ENCODE assay signal across 8 mouse cellular contexts in the genomic region with DNA sequence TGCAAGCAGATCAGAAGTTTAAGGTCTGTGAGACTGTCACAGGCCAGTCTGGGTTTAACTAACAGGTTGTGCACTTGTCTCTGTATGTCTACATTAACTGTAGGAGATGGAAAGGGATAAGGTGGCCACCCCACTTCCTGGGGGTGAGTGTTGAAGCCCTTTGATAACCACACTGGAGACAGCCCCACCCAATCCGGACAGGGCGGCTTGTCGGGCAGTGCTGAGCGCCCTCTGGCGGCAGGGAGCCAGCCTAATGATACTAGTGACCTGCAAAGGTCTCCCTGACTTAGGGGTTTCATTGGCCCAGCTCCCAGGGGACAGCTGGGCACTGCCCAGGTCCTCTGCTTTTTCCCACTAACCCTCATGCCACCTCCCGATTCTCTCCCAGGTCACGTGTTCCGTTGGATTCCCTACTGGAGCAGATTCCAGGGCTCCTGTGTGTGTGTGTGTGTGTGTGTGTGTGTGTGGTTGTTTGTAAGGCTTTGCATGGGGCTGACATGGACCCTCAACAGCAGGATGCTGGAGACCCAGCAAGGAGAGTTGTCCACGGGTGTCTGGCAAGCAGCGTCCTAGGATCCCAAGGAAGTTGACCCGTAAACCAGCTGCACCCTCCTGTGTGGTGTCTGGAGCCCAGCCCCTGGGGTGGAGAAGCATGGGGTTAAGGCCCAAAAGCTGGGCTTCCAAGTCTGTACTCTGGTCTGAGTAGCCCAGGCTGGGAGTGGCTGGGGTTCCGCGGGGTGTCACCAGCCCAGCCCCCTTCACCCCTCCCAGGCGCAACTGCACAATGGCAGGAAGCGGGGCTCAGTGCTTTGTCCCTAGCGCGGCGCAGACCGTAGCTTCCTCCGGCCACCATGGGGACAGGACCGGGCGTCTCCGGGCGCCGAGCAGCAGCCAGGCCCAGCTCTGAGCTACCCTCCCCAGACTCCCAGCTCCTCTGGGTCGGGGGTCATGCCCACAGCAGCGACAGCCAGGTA. TPM values are rescaled to one million over a fixed set of nuclear protein-coding genes. Genes with fewer than 3 reads are reported as not detected.
DNase-seq lines count a peak whose midpoint lies in the region; ATAC-seq and TF ChIP-seq lines count a peak whose summit lies in the region.

No protein-coding gene starts in this region.

- WGBS in hindbrain, embryonic 14.5 days: 23% methylated on average over 27 of the region's 27 CpGs
- WGBS in midbrain, postnatal 0 days: 29% methylated on average over 27 of the region's 27 CpGs

- peak; percentile 78 for DNase-seq in ovary, postnatal 36 days (ENCODE audit: low spot score)
- DNase-seq in ovary, postnatal 10 days (ENCODE audit: low spot score): no peak
- DNase-seq in cerebellum, adult 8-10 months: peak; percentile 54
- peak; percentile 55 for DNase-seq in forelimb bud, embryonic 11.5 days (ENCODE audit: low read depth, low spot score)
- no peak for DNase-seq in hindbrain, embryonic 14.5 days (ENCODE audit: low spot score)
- peak; percentile 95 for DNase-seq in liver
- DNase-seq in midbrain, postnatal 0 days (ENCODE audit: low spot score): peak; percentile 47
- peak; percentile 46 to 47 for DNase-seq in thymus, adult 18-20 months

- H3K4me3 ChIP-seq in hindbrain, embryonic 14.5 days (replicated peaks; ENCODE audit: low read length): peak overlapping the region; percentile 17
- peak overlapping the region; percentile 10; the same call in 1 of the 2 replicates for H3K4me3 ChIP-seq in midbrain, postnatal 0 days (ENCODE audit: low read depth, low read length)

- H3K36me3 ChIP-seq in hindbrain, embryonic 14.5 days (replicated peaks; ENCODE audit: control insufficient read depth, insufficient read depth): no peaks in the 10 kb centered on the region
- no peaks in the 10 kb centered on the region for H3K36me3 ChIP-seq in midbrain, postnatal 0 days (ENCODE audit: insufficient read depth, low read length)

- H3K9me3 ChIP-seq in hindbrain, embryonic 14.5 days (ENCODE audit: control insufficient read depth, low read length): no peaks in the 10 kb centered on the region
- no peaks in the 10 kb centered on the region for H3K9me3 ChIP-seq in midbrain, postnatal 0 days (ENCODE audit: low read length)

- no peak for ATAC-seq in hindbrain, embryonic 14.5 days (ENCODE audit: low FRiP score)
- ATAC-seq in midbrain, postnatal 0 days (ENCODE audit: low FRiP score): no peak

- peak overlapping the region; percentile 21 for H3K4me2 ChIP-seq in hindbrain, embryonic 14.5 days (replicated peaks)
- H3K4me2 ChIP-seq in midbrain, postnatal 0 days (ENCODE audit: low read depth, low read length, poor library complexity, severe bottlenecking): no peak overlapping the region

- no peaks in the 10 kb centered on the region for H3K27me3 ChIP-seq in hindbrain, embryonic 14.5 days (ENCODE audit: control insufficient read depth, insufficient read depth, low read length)
- no peaks in the 10 kb centered on the region for H3K27me3 ChIP-seq in midbrain, postnatal 0 days (ENCODE audit: insufficient read depth, low read length)

- no peak overlapping the region for H3K9ac ChIP-seq in hindbrain, embryonic 14.5 days
- H3K9ac ChIP-seq in midbrain, postnatal 0 days (replicated peaks; ENCODE audit: low read length, poor library complexity, severe bottlenecking): 0 out of 2 replicates have a peak overlapping the region, but pooled peaks have one; percentile 13

- peaks cover 6% of the 10 kb centered on the region; the same call in 1 of the 2 replicates for H3K4me1 ChIP-seq in hindbrain, embryonic 14.5 days (replicated peaks; ENCODE audit: control insufficient read depth, insufficient read depth, low read length)
- H3K4me1 ChIP-seq in midbrain, postnatal 0 days (ENCODE audit: insufficient read depth, low read length): no peaks in the 10 kb centered on the region

- H3K27ac ChIP-seq in hindbrain, embryonic 14.5 days: peak overlapping the region; percentile 64
- no peak overlapping the region for H3K27ac ChIP-seq in midbrain, postnatal 0 days (ENCODE audit: low read depth, low read length)

- peak; percentile 63 for TF ChIP-seq CTCF in midbrain, postnatal 0 days (IDR thresholded peaks at IDR 0.05)

RNA-seq across cellular contexts. Expression of a gene that starts 19.5 kb away (rescaled TPM):
- polyA plus RNA-seq in hindbrain, embryonic 14.5 days (2014; fragmentation: Nextera tagmentation; extraction: Ambion mirVana): 0.94 and 0.95 TPM in 2 replicates
- 0.99 and 2.0 TPM in 2 replicates for total RNA-seq in midbrain, postnatal 0 days (2014; rRNA removed)
- polyA plus RNA-seq in midbrain, postnatal 0 days (2015; fragmentation: Nextera tagmentation; extraction: Ambion mirVana): 0.38 and 0.49 TPM in 2 replicates

RNA-seq across cellular contexts. Expression of a gene that starts 23.9 kb away (rescaled TPM):
- 10.0 and 10.9 TPM in 2 replicates for polyA plus RNA-seq in hindbrain, embryonic 14.5 days (2014; fragmentation: Nextera tagmentation; extraction: Ambion mirVana)
- 17.6 and 33.5 TPM in 2 replicates for total RNA-seq in midbrain, postnatal 0 days (2014; rRNA removed)
- 13.0 and 15.1 TPM in 2 replicates for polyA plus RNA-seq in midbrain, postnatal 0 days (2015; fragmentation: Nextera tagmentation; extraction: Ambion mirVana)

RNA-seq across cellular contexts. Expression of a gene that starts 55.9 kb away (rescaled TPM):
- polyA plus RNA-seq in hindbrain, embryonic 14.5 days (2014; fragmentation: Nextera tagmentation; extraction: Ambion mirVana): 0.25 and 0.40 TPM in 2 replicates
- 0.22 and 0.42 TPM in 2 replicates for total RNA-seq in midbrain, postnatal 0 days (2014; rRNA removed)
- 0.22 and 0.53 TPM in 2 replicates for polyA plus RNA-seq in midbrain, postnatal 0 days (2015; fragmentation: Nextera tagmentation; extraction: Ambion mirVana)

RNA-seq across cellular contexts. Expression of a gene that starts 57.1 kb away (rescaled TPM):
- 24.4 and 26.1 TPM in 2 replicates for polyA plus RNA-seq in hindbrain, embryonic 14.5 days (2014; fragmentation: Nextera tagmentation; extraction: Ambion mirVana)
- total RNA-seq in midbrain, postnatal 0 days (2014; rRNA removed): 22.5 and 27.4 TPM in 2 replicates
- polyA plus RNA-seq in midbrain, postnatal 0 days (2015; fragmentation: Nextera tagmentation; extraction: Ambion mirVana): 17.5 and 19.0 TPM in 2 replicates

RNA-seq across cellular contexts. Expression of a gene that starts 57.9 kb away (rescaled TPM):
- 0.90 and 1.0 TPM in 2 replicates for polyA plus RNA-seq in hindbrain, embryonic 14.5 days (2014; fragmentation: Nextera tagmentation; extraction: Ambion mirVana)
- total RNA-seq in midbrain, postnatal 0 days (2014; rRNA removed): 0.11 and 1.5 TPM in 2 replicates
- polyA plus RNA-seq in midbrain, postnatal 0 days (2015; fragmentation: Nextera tagmentation; extraction: Ambion mirVana): 1.6 TPM in 2 replicates

Comparison
In these comparisons a context has a peak if more than half of its experiments do, and no peak if none do; other contexts are left out.
1. DNase-seq: peak in ovary, postnatal 36 days (single experiment), cerebellum, adult 8-10 months (single experiment), forelimb bud, embryonic 11.5 days (single experiment), liver (single experiment), midbrain, postnatal 0 days (single experiment) and thymus, adult 18-20 months (2 of 2); none in ovary, postnatal 10 days (single experiment) and hindbrain, embryonic 14.5 days (single experiment).